28 mouse cellular contexts compared by ENCODE assay signal in genomic region chr7:141497600-141497999, GRCm38 (mm10). TPM values are rescaled to one million over a fixed set of nuclear protein-coding genes. Genes with fewer than 3 reads are reported as not detected.
DNase-seq lines count a peak whose midpoint lies in the region; ATAC-seq lines count a peak whose summit lies in the region.
"Had no signal": no experiment of that assay in that cellular context is flagged by ENCODE, and none has a peak within 500 bp of the region (broad histone marks: within the 10 kb centered on the region; RNA-seq: fewer than 3 reads in every experiment).

No protein-coding gene starts in this region.

- H3K9ac ChIP-seq in heart, embryonic 15.5 days, result no peak overlapping the region
- H3K9ac ChIP-seq: embryonic facial prominence, embryonic 13.5 days; forebrain, embryonic 15.5 days; hindbrain, embryonic 12.5 days; intestine, embryonic 15.5 days; limb, embryonic 13.5 days; lung, embryonic 15.5 days; neural tube, embryonic 13.5 days had no signal

- WGBS in heart, embryonic 15.5 days, result 72% methylated on average over 3 of the region's 3 CpGs

- ATAC-seq in heart, embryonic 15.5 days (replicated peaks; ENCODE audit: insufficient number of reproducible peaks, insufficient read depth, low FRiP score, low read depth), result peak; percentile 33; the same call in 1 of the 2 replicates
- ATAC-seq: forebrain, embryonic 15.5 days; hindbrain, postnatal 0 days; intestine, embryonic 15.5 days had no signal

- H3K9me3 ChIP-seq in heart, embryonic 15.5 days (replicated peaks), result no peaks in the 10 kb centered on the region
- H3K9me3 ChIP-seq: embryonic facial prominence, embryonic 13.5 days; forebrain, embryonic 10.5 days; forebrain, embryonic 15.5 days; hindbrain, embryonic 12.5 days; intestine, embryonic 15.5 days; limb, embryonic 13.5 days; lung, embryonic 15.5 days; neural tube, embryonic 13.5 days had no signal

- peaks cover 16% of the 10 kb centered on the region for H3K4me1 ChIP-seq in heart, embryonic 15.5 days (replicated peaks)
- H3K4me1 ChIP-seq: embryonic facial prominence, embryonic 13.5 days; forebrain, embryonic 10.5 days; forebrain, embryonic 15.5 days; hindbrain, embryonic 12.5 days; intestine, embryonic 15.5 days; limb, embryonic 13.5 days; lung, embryonic 15.5 days; neural tube, embryonic 13.5 days had no signal

- H3K4me2 ChIP-seq in heart, embryonic 15.5 days, result no peak overlapping the region
- H3K4me2 ChIP-seq: embryonic facial prominence, embryonic 13.5 days; forebrain, embryonic 15.5 days; hindbrain, embryonic 12.5 days; intestine, embryonic 15.5 days; limb, embryonic 13.5 days; liver, embryonic 11.5 days; lung, embryonic 15.5 days; midbrain, embryonic 11.5 days; neural tube, embryonic 13.5 days had no signal

- peak; percentile 43 for DNase-seq in gastrocnemius, adult 18-20 months (ENCODE audit: low spot score)
- no peak for DNase-seq in gastrocnemius, adult 8-10 months (ENCODE audit: low spot score in 2 of 2)
- peak; percentile 40 for DNase-seq in heart, adult 8-10 months (ENCODE audit: low spot score)
- DNase-seq in heart, postnatal 4 days, result no peak
- peak; percentile 24 for DNase-seq in NIH3T3 (ENCODE audit: low read depth)
- no peak for DNase-seq in left cerebral cortex, adult 11 months (ENCODE audit: low spot score)
- DNase-seq in ovary, postnatal 14 days (ENCODE audit: low spot score), result no peak
- DNase-seq: adrenal gland, postnatal 25 days; cerebellum, adult 2 months; gastrocnemius, postnatal 10 days; kidney, adult 2 months; kidney, postnatal 4 days; layer of hippocampus, adult 9-11 months; thymus, postnatal 4 days had no signal

- no peak overlapping the region for H3K4me3 ChIP-seq in heart, embryonic 15.5 days
- H3K4me3 ChIP-seq: embryonic facial prominence, embryonic 13.5 days; forebrain, embryonic 10.5 days; forebrain, embryonic 15.5 days; hindbrain, embryonic 12.5 days; intestine, embryonic 15.5 days; left cerebral cortex, adult 2 months; limb, embryonic 13.5 days; lung, embryonic 15.5 days; neural tube, embryonic 13.5 days had no signal

- no peaks in the 10 kb centered on the region for H3K27me3 ChIP-seq in heart, embryonic 15.5 days
- H3K27me3 ChIP-seq: embryonic facial prominence, embryonic 13.5 days; forebrain, embryonic 15.5 days; hindbrain, embryonic 12.5 days; intestine, embryonic 15.5 days; limb, embryonic 13.5 days; lung, embryonic 15.5 days; neural tube, embryonic 13.5 days had no signal

- H3K27ac ChIP-seq in heart, embryonic 15.5 days, result peak overlapping the region; percentile 29
- H3K27ac ChIP-seq: embryonic facial prominence, embryonic 13.5 days; forebrain, embryonic 10.5 days; forebrain, embryonic 15.5 days; hindbrain, embryonic 12.5 days; hindbrain, postnatal 0 days; intestine, embryonic 15.5 days; kidney, postnatal 0 days; left cerebral cortex, adult 2 months; limb, embryonic 13.5 days; lung, embryonic 15.5 days; neural tube, embryonic 13.5 days had no signal

- H3K36me3 ChIP-seq in heart, embryonic 15.5 days, result peaks cover 11% of the 10 kb centered on the region

RNA-seq across cellular contexts. Expression of gene Tspan4, which starts 22.6 kb away (rescaled TPM):
- total RNA-seq in gastrocnemius, adult 18-20 months (2021), result 1 to 10 TPM; 6.6 to 7.1 TPM
- total RNA-seq in gastrocnemius, adult 8-10 months (2022), result 10 to 100 TPM in 2 of 4 experiments, 1 to 10 TPM in 2; 8.1 to 15.1 (median 11.9) TPM
- total RNA-seq in heart, adult 8-10 months (2022), result 10 to 100 TPM; 25.8 to 45.3 (median 42.8) TPM
- 10 to 100 TPM; 37.2 to 38.0 TPM for total RNA-seq in heart, postnatal 4 days (2021)
- polyA plus RNA-seq in heart, embryonic 15.5 days (2015; fragmentation: Nextera tagmentation; extraction: Ambion mirVana), result 48.9 and 62.8 TPM in 2 replicates

RNA-seq across cellular contexts. Expression of gene Polr2l, which starts 22.7 kb away (rescaled TPM):
- 10 to 100 TPM; 62.0 to 64.3 TPM for total RNA-seq in gastrocnemius, adult 18-20 months (2021)
- 10 to 100 TPM; 57.4 to 68.5 (median 63.7) TPM for total RNA-seq in gastrocnemius, adult 8-10 months (2022)
- total RNA-seq in heart, adult 8-10 months (2022), result 10 to 100 TPM; 75.5 to 93.4 (median 84.3) TPM
- total RNA-seq in heart, postnatal 4 days (2021), result 10 to 100 TPM; 49.6 to 52.4 TPM
- polyA plus RNA-seq in heart, embryonic 15.5 days (2015; fragmentation: Nextera tagmentation; extraction: Ambion mirVana), result 59.5 and 63.5 TPM in 2 replicates

RNA-seq across cellular contexts. Expression of gene Cd151, which starts 30.4 kb away (rescaled TPM):
- 10 to 100 TPM; 82.6 to 90.7 TPM for total RNA-seq in gastrocnemius, adult 18-20 months (2021)
- total RNA-seq in gastrocnemius, adult 8-10 months (2022), result 10 to 100 TPM; 78.2 to 98.0 (median 86.2) TPM
- 100 to 1,000 TPM; 331 to 351 (median 345) TPM for total RNA-seq in heart, adult 8-10 months (2022)
- total RNA-seq in heart, postnatal 4 days (2021), result 100 to 1,000 TPM; 229 to 230 TPM
- 28.7 and 35.2 TPM in 2 replicates for polyA plus RNA-seq in heart, embryonic 15.5 days (2015; fragmentation: Nextera tagmentation; extraction: Ambion mirVana)

RNA-seq across cellular contexts. Expression of gene Cracr2b, which starts 36.7 kb away (rescaled TPM):
- 1 to 10 TPM; 7.2 to 8.9 TPM for total RNA-seq in gastrocnemius, adult 18-20 months (2021)
- total RNA-seq in gastrocnemius, adult 8-10 months (2022), result 10 to 100 TPM in 1 of 4 experiments, 1 to 10 TPM in 3; 3.3 to 11.4 (median 6.9) TPM
- 10 to 100 TPM; 17.7 to 24.2 (median 19.1) TPM for total RNA-seq in heart, adult 8-10 months (2022)
- total RNA-seq in heart, postnatal 4 days (2021), result 10 to 100 TPM; 17.6 to 20.1 TPM
- 24.9 and 26.2 TPM in 2 replicates for polyA plus RNA-seq in heart, embryonic 15.5 days (2015; fragmentation: Nextera tagmentation; extraction: Ambion mirVana)

RNA-seq across cellular contexts. Expression of gene Chid1, which starts 42.1 kb away (rescaled TPM):
- total RNA-seq in gastrocnemius, adult 18-20 months (2021), result 10 to 100 TPM; 11.2 to 13.1 TPM
- 10 to 100 TPM in 3 of 4 experiments, 1 to 10 TPM in 1; 9.2 to 14.9 (median 13.0) TPM for total RNA-seq in gastrocnemius, adult 8-10 months (2022)
- 10 to 100 TPM; 48.2 to 55.0 (median 50.3) TPM for total RNA-seq in heart, adult 8-10 months (2022)
- 10 to 100 TPM; 36.5 to 36.6 TPM for total RNA-seq in heart, postnatal 4 days (2021)
- 27.2 and 38.7 TPM in 2 replicates for polyA plus RNA-seq in heart, embryonic 15.5 days (2015; fragmentation: Nextera tagmentation; extraction: Ambion mirVana)

Comparison
In these comparisons a context has a peak if more than half of its experiments do, and no peak if none do; other contexts are left out.
1. DNase-seq: peak in gastrocnemius, adult 18-20 months (single experiment), heart, adult 8-10 months (single experiment) and NIH3T3 (single experiment); none in gastrocnemius, adult 8-10 months (0 of 2), heart, postnatal 4 days (single experiment), left cerebral cortex, adult 11 months (single experiment) and ovary, postnatal 14 days (single experiment).